30 mouse cellular contexts compared by ENCODE assay signal in genomic region chr7:100243007-100243406, GRCm38 (mm10). TPM values are rescaled to one million over a fixed set of nuclear protein-coding genes. Genes with fewer than 3 reads are reported as not detected.
"Had no signal": no experiment of that assay in that cellular context is flagged by ENCODE, and none has a peak within 500 bp of the region (broad histone marks: within the 10 kb centered on the region; RNA-seq: fewer than 3 reads in every experiment).

No protein-coding gene starts in this region.

- H3K27ac ChIP-seq: heart, embryonic 13.5 days; heart, embryonic 15.5 days; hindbrain, embryonic 10.5 days; hindbrain, embryonic 12.5 days; hindbrain, embryonic 13.5 days; hindbrain, embryonic 14.5 days; hindbrain, embryonic 15.5 days; hindbrain, postnatal 0 days; intestine, embryonic 15.5 days; kidney, embryonic 15.5 days; kidney, postnatal 0 days; layer of hippocampus, adult 2 months; left cerebral cortex, adult 2 months had no signal

- H3K36me3 ChIP-seq: heart, embryonic 12.5 days; heart, embryonic 13.5 days; heart, embryonic 15.5 days; hindbrain, embryonic 10.5 days; hindbrain, embryonic 12.5 days; hindbrain, embryonic 13.5 days; hindbrain, embryonic 15.5 days; intestine, embryonic 15.5 days; kidney, embryonic 15.5 days had no signal

- H3K4me1 ChIP-seq: heart, embryonic 12.5 days; heart, embryonic 13.5 days; heart, embryonic 15.5 days; hindbrain, embryonic 10.5 days; hindbrain, embryonic 12.5 days; hindbrain, embryonic 13.5 days; hindbrain, embryonic 15.5 days; intestine, embryonic 15.5 days had no signal

- DNase-seq: heart, postnatal 10 days; heart, postnatal 14 days; heart, postnatal 36 days; kidney, adult 11 months; kidney, adult 18-20 months; kidney, adult 2 months; kidney, adult 8-10 months; kidney, adult 9 months; kidney, postnatal 10 days; kidney, postnatal 14 days; kidney, postnatal 25 days; kidney, postnatal 36 days; kidney, postnatal 4 days; layer of hippocampus, adult 9-11 months; layer of hippocampus, postnatal 36 days had no signal

- H3K27me3 ChIP-seq: heart, embryonic 12.5 days; heart, embryonic 13.5 days; heart, embryonic 15.5 days; hindbrain, embryonic 12.5 days; hindbrain, embryonic 13.5 days; hindbrain, embryonic 15.5 days; intestine, embryonic 15.5 days; kidney, embryonic 15.5 days had no signal

- H3K4me3 ChIP-seq: heart, embryonic 12.5 days; heart, embryonic 13.5 days; heart, embryonic 15.5 days; hindbrain, embryonic 10.5 days; hindbrain, embryonic 12.5 days; hindbrain, embryonic 13.5 days; hindbrain, embryonic 15.5 days; intestine, embryonic 15.5 days; kidney, embryonic 15.5 days; layer of hippocampus, adult 2 months; left cerebral cortex, adult 2 months had no signal

- H3K9me3 ChIP-seq: heart, embryonic 12.5 days; heart, embryonic 13.5 days; heart, embryonic 15.5 days; hindbrain, embryonic 10.5 days; hindbrain, embryonic 12.5 days; hindbrain, embryonic 13.5 days; hindbrain, embryonic 15.5 days; intestine, embryonic 15.5 days; kidney, embryonic 15.5 days had no signal

- H3K9ac ChIP-seq: heart, embryonic 12.5 days; heart, embryonic 13.5 days; heart, embryonic 15.5 days; hindbrain, embryonic 12.5 days; hindbrain, embryonic 13.5 days; hindbrain, embryonic 14.5 days; hindbrain, embryonic 15.5 days; intestine, embryonic 15.5 days; kidney, embryonic 15.5 days had no signal

RNA-seq across cellular contexts. Expression of gene P4ha3, which starts 42.3 kb away (rescaled TPM):
- total RNA-seq: hematopoietic stem cell, adult 5-6 weeks had no signal
